In the genomic region with DNA sequence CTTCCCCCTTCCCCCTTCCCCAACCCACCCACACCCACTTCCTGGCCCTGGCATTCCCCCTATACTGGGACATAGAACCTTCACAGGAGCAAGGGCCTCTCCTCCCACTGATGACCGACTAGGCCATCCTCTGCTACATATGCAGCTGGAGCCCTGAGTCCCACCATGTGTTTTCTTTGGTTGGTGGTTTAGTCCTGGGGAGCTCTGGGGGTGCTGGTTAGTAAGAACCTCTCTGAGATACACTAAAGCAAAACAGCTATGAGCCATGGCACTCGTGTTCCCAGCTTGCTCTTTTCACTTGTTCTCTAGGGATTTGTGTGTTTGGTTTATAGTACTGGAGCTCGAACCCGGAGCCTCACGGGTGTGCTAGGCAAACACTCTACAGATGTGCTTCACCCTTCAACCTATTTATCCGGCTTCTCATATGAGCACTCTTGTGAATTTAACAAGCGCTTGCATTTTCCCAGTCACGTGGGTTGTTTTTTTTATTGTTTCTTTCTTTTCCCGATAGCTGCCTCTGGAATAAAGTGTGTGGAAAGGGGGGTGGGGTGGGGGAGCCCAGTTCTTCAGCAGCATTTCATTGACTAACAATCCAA, we compare ENCODE assay signal across 10 mouse cellular contexts. TPM values are rescaled to one million over a fixed set of nuclear protein-coding genes. Genes with fewer than 3 reads are reported as not detected.
DNase-seq lines count a peak whose midpoint lies in the region; ATAC-seq and TF ChIP-seq lines count a peak whose summit lies in the region.
"Had no signal": no experiment of that assay in that cellular context is flagged by ENCODE, and none has a peak within 500 bp of the region (broad histone marks: within the 10 kb centered on the region; RNA-seq: fewer than 3 reads in every experiment).

No protein-coding gene starts in this region.

- no peaks in the 10 kb centered on the region for H3K27me3 ChIP-seq in kidney, embryonic 16.5 days (ENCODE audit: insufficient read depth, low read length)
- H3K27me3 ChIP-seq in hindbrain, embryonic 13.5 days: no peaks in the 10 kb centered on the region
- H3K27me3 ChIP-seq in midbrain, postnatal 0 days (ENCODE audit: insufficient read depth, low read length): no peaks in the 10 kb centered on the region

- DNase-seq in kidney, adult 9 months: no peak
- DNase-seq in midbrain, postnatal 0 days (ENCODE audit: low spot score): no peak
- no peak for DNase-seq in embryo, embryonic 10 days (ENCODE audit: low spot score)
- DNase-seq in layer of hippocampus, adult 18-20 months (ENCODE audit: low spot score in 2 of 2): no peak
- no peak for DNase-seq in urinary bladder, postnatal 36 days (ENCODE audit: low spot score in 2 of 2)

- no peak for TF ChIP-seq CTCF in embryonic fibroblast, embryonic 13.5 days (IDR thresholded peaks at IDR 0.05; ENCODE audit: borderline replicate concordance, insufficient read depth, low read length)
- TF ChIP-seq CTCF in midbrain, postnatal 0 days (IDR thresholded peaks at IDR 0.05): no peak

- peaks cover 53% of the 10 kb centered on the region for H3K4me1 ChIP-seq in kidney, embryonic 16.5 days (ENCODE audit: insufficient read depth, low read length)
- H3K4me1 ChIP-seq in embryonic fibroblast, embryonic 13.5 days (ENCODE audit: control insufficient read depth, insufficient read depth, low read length): peaks cover 31% of the 10 kb centered on the region
- peaks cover 34% of the 10 kb centered on the region for H3K4me1 ChIP-seq in hindbrain, embryonic 13.5 days (replicated peaks)
- H3K4me1 ChIP-seq in midbrain, postnatal 0 days (ENCODE audit: insufficient read depth, low read length): no peaks in the 10 kb centered on the region

- H3K27ac ChIP-seq in kidney, embryonic 16.5 days (ENCODE audit: low read length): peak overlapping the region; percentile 77; the same call in 1 of the 2 replicates
- H3K27ac ChIP-seq in embryonic fibroblast, embryonic 13.5 days (ENCODE audit: insufficient read depth, low read length): peak overlapping the region; percentile 27; the same call in 1 of the 2 replicates
- peak overlapping the region; percentile 82 for H3K27ac ChIP-seq in hindbrain, embryonic 13.5 days
- H3K27ac ChIP-seq in midbrain, postnatal 0 days (ENCODE audit: low read depth, low read length): peak overlapping the region; percentile 62

- H3K9ac ChIP-seq in kidney, embryonic 16.5 days (replicated peaks; ENCODE audit: low read length): no peak overlapping the region
- H3K9ac ChIP-seq in hindbrain, embryonic 13.5 days: peak overlapping the region; percentile 65
- no peak overlapping the region for H3K9ac ChIP-seq in midbrain, postnatal 0 days (replicated peaks; ENCODE audit: low read length, poor library complexity, severe bottlenecking)

- 64% methylated on average over 9 of the region's 9 CpGs for WGBS in kidney, embryonic 16.5 days
- 56% methylated on average over 9 of the region's 9 CpGs for WGBS in hindbrain, embryonic 13.5 days
- WGBS in midbrain, postnatal 0 days: 32% methylated on average over 9 of the region's 9 CpGs

- H3K9me3 ChIP-seq in kidney, embryonic 16.5 days (ENCODE audit: low read length): no peaks in the 10 kb centered on the region
- H3K9me3 ChIP-seq in hindbrain, embryonic 13.5 days: no peaks in the 10 kb centered on the region
- no peaks in the 10 kb centered on the region for H3K9me3 ChIP-seq in midbrain, postnatal 0 days (ENCODE audit: low read length)
- H3K9me3 ChIP-seq: G1E had no signal

- no peaks in the 10 kb centered on the region for H3K36me3 ChIP-seq in kidney, embryonic 16.5 days (ENCODE audit: insufficient read depth, low read length)
- H3K36me3 ChIP-seq in hindbrain, embryonic 13.5 days: peaks cover 18% of the 10 kb centered on the region; the same call in 1 of the 2 replicates
- no peaks in the 10 kb centered on the region for H3K36me3 ChIP-seq in midbrain, postnatal 0 days (ENCODE audit: insufficient read depth, low read length)

- TF ChIP-seq POLR2A in embryonic fibroblast, embryonic 13.5 days (IDR thresholded peaks at IDR 0.05; ENCODE audit: low read depth, low read length): no peak

- ATAC-seq in kidney, embryonic 16.5 days (ENCODE audit: low FRiP score, low TSS enrichment): no peak
- ATAC-seq in hindbrain, embryonic 13.5 days (ENCODE audit: low FRiP score): no peak
- no peak for ATAC-seq in midbrain, postnatal 0 days (ENCODE audit: low FRiP score)

- no peak overlapping the region for H3K4me2 ChIP-seq in kidney, embryonic 16.5 days (replicated peaks; ENCODE audit: low read depth, low read length)
- H3K4me2 ChIP-seq in hindbrain, embryonic 13.5 days: 0 out of 2 replicates have a peak overlapping the region, but pooled peaks have one; percentile 17
- H3K4me2 ChIP-seq in midbrain, postnatal 0 days (ENCODE audit: low read depth, low read length, poor library complexity, severe bottlenecking): peak overlapping the region; percentile 9; the same call in 1 of the 2 replicates

- no peak overlapping the region for H3K4me3 ChIP-seq in kidney, embryonic 16.5 days (ENCODE audit: low read length)
- no peak overlapping the region for H3K4me3 ChIP-seq in embryonic fibroblast, embryonic 13.5 days (ENCODE audit: insufficient read depth, low read length)
- H3K4me3 ChIP-seq in hindbrain, embryonic 13.5 days: no peak overlapping the region
- H3K4me3 ChIP-seq in midbrain, postnatal 0 days (ENCODE audit: low read depth, low read length): no peak overlapping the region
- H3K4me3 ChIP-seq: myocyte had no signal

RNA-seq across cellular contexts. Expression of a gene that starts 14.6 kb away (rescaled TPM):
- 209 and 228 TPM in 2 replicates for polyA plus RNA-seq in kidney, embryonic 16.5 days (2015; fragmentation: Nextera tagmentation; extraction: Ambion mirVana)
- polyA plus RNA-seq in embryonic fibroblast, embryonic 13.5 days (2011; ENCODE audit: insufficient read length, low read depth, missing spikeins): 223 and 251 TPM in 2 replicates
- 83.5 and 84.7 TPM in 2 replicates for polyA plus RNA-seq in hindbrain, embryonic 13.5 days (2015; fragmentation: Nextera tagmentation; extraction: Ambion mirVana)
- total RNA-seq in midbrain, postnatal 0 days (2014; rRNA removed): 47.4 and 55.5 TPM in 2 replicates
- 38.0 and 38.6 TPM in 2 replicates for polyA plus RNA-seq in midbrain, postnatal 0 days (2015; fragmentation: Nextera tagmentation; extraction: Ambion mirVana)
- 10 to 100 TPM; 40.1 to 40.2 TPM for total RNA-seq in layer of hippocampus, adult 18-20 months (2021)

Comparison
In these comparisons a context has a peak if more than half of its experiments do, and no peak if none do; other contexts are left out.
1. H3K27ac ChIP-seq: peak in every context shown above with its lines; median percentile 82 in hindbrain, embryonic 13.5 days; 77 in kidney, embryonic 16.5 days; 62 in midbrain, postnatal 0 days; 27 in embryonic fibroblast, embryonic 13.5 days.